Mouse (Mus musculus) kidney, adult 11 months (tissue): ENCODE results near the gene Prelid1.

Experiments
- DNase-seq: peaks from one replicate; pipeline ENCODE4 v3.0.0; 2022

Prelid1 gene

GRCm38 (mm10) chr13:55335701-55336100 is 15.4 kb downstream of the Prelid1 start:
- DNase-seq = no peak

GRCm38 (mm10) chr13:55337341-55337975 is 17.2 kb downstream of the Prelid1 start:
- peak; percentile 40 for DNase-seq

- DNase-seq = no peak
Measured at GRCm38 (mm10) chr13:55338131-55339054, 18.1 kb downstream of the Prelid1 start.

GRCm38 (mm10) chr13:55339259-55339658 is 19.0 kb downstream of the Prelid1 start:
- no peak for DNase-seq

GRCm38 (mm10) chr13:55342469-55342868 is 22.2 kb downstream of the Prelid1 start:
- DNase-seq = no peak

GRCm38 (mm10) chr13:55344286-55344685 is 24.0 kb downstream of the Prelid1 start:
- DNase-seq = no peak

- DNase-seq = no peak
Measured at GRCm38 (mm10) chr13:55346745-55347144, 26.4 kb downstream of the Prelid1 start.

- no peak for DNase-seq
Measured at GRCm38 (mm10) chr13:55361145-55361544, 40.8 kb downstream of the Prelid1 start.

GRCm38 (mm10) chr13:55361974-55362452 is 41.7 kb downstream of the Prelid1 start:
- DNase-seq = no peak

GRCm38 (mm10) chr13:55362453-55363060 is 42.3 kb downstream of the Prelid1 start, which contains the start of gene Lman2:
TSS of gene Lman2 (minus strand) at chr13:55362783.
- DNase-seq = peak; percentile 99

GRCm38 (mm10) chr13:55368401-55368800 is 48.1 kb downstream of the Prelid1 start:
- peak; percentile 17 for DNase-seq

- DNase-seq = no peak
Measured at GRCm38 (mm10) chr13:55369531-55370114, 49.3 kb downstream of the Prelid1 start, which contains the start of gene Rgs14. TSS of gene Rgs14 (plus strand) at chr13:55369732.

- DNase-seq = peak; percentile 66
Measured at GRCm38 (mm10) chr13:55370234-55370633, 49.9 kb downstream of the Prelid1 start.

- no peak for DNase-seq
Measured at GRCm38 (mm10) chr13:55371007-55371681, 50.8 kb downstream of the Prelid1 start.

GRCm38 (mm10) chr13:55371740-55372139 is 51.4 kb downstream of the Prelid1 start:
- DNase-seq = no peak

- no peak for DNase-seq
Measured at GRCm38 (mm10) chr13:55374206-55374924, 54.1 kb downstream of the Prelid1 start.
